Mouse (Mus musculus) ES-Bruce4 (cell line): ENCODE measurements around the gene Gm28053. TPM values are rescaled to one million over a fixed set of nuclear protein-coding genes. Genes with fewer than 3 reads are reported as not detected.

ENCODE experiments used
- H3K27ac ChIP-seq: 2 replicates; pipeline ENCODE4 v1.5.1; 2012; ENCODE audit warnings: low read length, inconsistent platforms; ENCODE audit not compliant: insufficient read depth
- H3K27me3 ChIP-seq: 2 replicates; pipeline ENCODE4 v1.6.1; 2012; ENCODE audit warnings: mild to moderate bottlenecking, low read length, inconsistent platforms; ENCODE audit not compliant: control insufficient read depth, poor library complexity, insufficient read depth, severe bottlenecking
- H3K36me3 ChIP-seq: 2 replicates; pipeline ENCODE4 v1.6.1; 2012; ENCODE audit warnings: inconsistent platforms, mild to moderate bottlenecking, low read length, moderate library complexity; ENCODE audit not compliant: control insufficient read depth, poor library complexity, insufficient read depth, severe bottlenecking
- H3K4me1 ChIP-seq: one replicate; pipeline ENCODE4 v1.8.1; 2011; ENCODE audit warnings: low read length; ENCODE audit not compliant: control insufficient read depth, insufficient read depth
- H3K4me3 ChIP-seq: 2 replicates; pipeline ENCODE4 v1.5.1; 2011; ENCODE audit warnings: low read depth, mild to moderate bottlenecking, low read length
- H3K9ac ChIP-seq: 2 replicates; pipeline ENCODE4 v1.6.1; 2012; ENCODE audit warnings: low read depth, mild to moderate bottlenecking, inconsistent platforms; ENCODE audit not compliant: poor library complexity, severe bottlenecking
- H3K9me3 ChIP-seq: replicated peaks from 2 replicates; pipeline ENCODE4 v1.6.1; 2012; ENCODE audit warnings: mild to moderate bottlenecking, low read length, inconsistent platforms; ENCODE audit not compliant: control insufficient read depth, poor library complexity, insufficient read depth, severe bottlenecking
- CTCF ChIP-seq: IDR thresholded peaks from one replicate; pipeline ENCODE4 v1.8.1; 2011; ENCODE audit warnings: low read depth, low read length
- EP300 ChIP-seq: IDR thresholded peaks from 2 replicates; pipeline ENCODE4 v1.6.1; 2011; ENCODE audit warnings: low read depth, low read length; ENCODE audit not compliant: insufficient read depth
- POLR2A ChIP-seq: IDR thresholded peaks from one replicate; pipeline ENCODE4 v1.8.1; 2011; ENCODE audit warnings: low read length; ENCODE audit not compliant: insufficient read depth
- polyA plus RNA-seq: library from polyadenylated mRNA; stranded (reverse); fragments of >200 nt; gene quantifications from 2 replicates; pipeline ENCODE4 v1.2.4, GENCODE M21; 2011; ENCODE audit warnings: low read depth; ENCODE audit not compliant: missing spikeins, insufficient read depth, insufficient read length

Gene Gm28053
- polyA plus RNA-seq, 1 experiment, result not detected

DNA sequence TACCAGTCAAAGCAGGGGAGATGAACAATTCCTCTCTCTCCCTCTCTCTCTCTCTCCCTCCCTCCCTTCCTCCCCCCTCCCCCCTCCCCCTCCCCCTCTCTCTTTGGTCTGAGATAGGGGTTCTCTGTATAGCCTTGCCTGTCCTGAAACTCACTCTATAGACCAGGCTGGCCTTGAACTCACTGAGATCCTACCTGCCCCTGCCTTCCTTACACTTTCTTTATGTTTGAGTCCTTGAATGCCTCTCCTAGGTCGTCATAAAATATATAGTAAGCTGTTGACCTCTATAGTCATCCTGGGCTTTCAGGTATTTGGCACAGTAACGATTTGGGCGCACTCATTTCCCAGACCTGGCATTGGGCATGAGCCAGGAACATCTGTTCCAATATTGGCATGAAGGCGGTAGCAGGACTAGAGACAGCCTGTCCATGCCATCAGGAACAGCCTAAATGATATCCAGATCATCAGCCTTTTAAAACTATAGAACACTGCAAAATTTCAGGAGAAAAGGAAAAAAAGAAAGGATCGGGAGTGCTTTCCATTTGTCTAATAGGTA lies 41.5 kb upstream of the Gm28053 start:
- Histone ChIP-seq H3K9ac (no peak overlapping the region), H3K27ac (no peak overlapping the region), H3K36me3 (no peaks in the 10 kb centered on the region), H3K9me3 (peaks cover 5% of the 10 kb centered on the region), H3K4me1 (peaks cover 6% of the 10 kb centered on the region), H3K4me3 (no peak overlapping the region), H3K27me3 (no peaks in the 10 kb centered on the region)
- no peak for TF ChIP-seq POLR2A
- TF ChIP-seq EP300, result no peak
- no peak for TF ChIP-seq CTCF

DNA sequence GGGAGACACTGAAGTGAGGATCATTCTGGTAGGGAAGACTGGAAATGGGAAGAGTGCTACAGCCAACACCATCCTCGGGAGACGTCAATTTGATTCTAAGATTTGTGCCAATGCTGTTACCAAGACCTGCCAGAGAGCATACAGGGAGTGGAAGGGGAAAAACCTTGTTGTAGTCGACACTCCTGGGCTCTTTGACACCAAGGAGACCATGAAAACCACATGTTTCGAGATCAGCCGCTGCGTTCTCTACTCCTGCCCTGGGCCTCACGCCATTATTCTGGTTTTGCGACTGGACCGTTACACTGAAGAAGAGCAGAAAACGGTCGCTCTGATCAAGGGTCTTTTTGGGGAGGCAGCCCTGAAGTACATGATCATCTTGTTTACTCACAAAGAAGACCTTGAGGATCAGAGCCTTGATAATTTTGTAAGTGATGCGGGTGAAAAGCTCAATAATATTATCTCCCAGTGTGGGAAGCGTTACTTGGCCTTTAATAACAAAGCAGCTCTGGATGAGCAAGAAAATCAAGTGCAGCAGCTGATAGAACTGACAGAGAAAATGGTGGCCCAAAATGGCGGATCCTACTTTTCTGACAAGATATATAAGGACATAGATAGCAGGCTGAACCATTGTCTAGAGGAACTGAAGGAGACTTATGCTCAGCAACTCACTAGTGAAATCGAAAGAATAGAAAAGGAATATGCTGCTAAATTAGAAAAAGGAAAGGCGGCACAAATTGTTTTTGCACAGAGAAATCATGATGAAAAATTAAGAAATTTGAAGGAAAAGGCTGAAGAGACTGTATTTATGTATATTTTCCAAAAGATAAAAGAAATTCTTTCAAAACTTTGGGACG lies 40.7 kb upstream of the Gm28053 start:
- no peak overlapping the region for H3K9ac ChIP-seq
- H3K36me3 ChIP-seq, result no peaks in the 10 kb centered on the region
- TF ChIP-seq EP300 (no peak), CTCF (no peak), POLR2A (no peak)
- H3K4me1 ChIP-seq, result peaks cover 6% of the 10 kb centered on the region
- H3K9me3 ChIP-seq, result peaks cover 5% of the 10 kb centered on the region
- no peak overlapping the region for H3K4me3 ChIP-seq
- H3K27ac ChIP-seq, result no peak overlapping the region
- no peaks in the 10 kb centered on the region for H3K27me3 ChIP-seq

DNA sequence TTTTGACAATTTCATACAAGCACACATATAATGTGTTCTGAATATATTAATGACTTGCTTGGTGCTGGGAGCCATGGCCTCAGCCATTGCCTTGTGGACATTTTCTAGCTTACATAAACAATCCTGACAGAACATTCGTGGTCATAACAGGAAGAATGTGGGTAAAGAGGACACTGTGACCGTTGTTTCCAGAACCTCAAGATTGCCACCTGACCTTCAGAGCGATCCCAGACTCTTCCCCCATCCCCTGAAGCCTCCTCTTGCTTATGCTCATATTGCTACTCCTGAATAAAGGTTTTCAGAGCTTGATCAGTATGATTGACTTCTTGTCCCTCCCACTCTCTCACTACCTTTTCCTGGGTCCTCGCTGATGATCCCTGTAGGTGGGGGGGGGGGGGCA lies 40.0 kb upstream of the Gm28053 start:
- H3K27ac ChIP-seq, result no peak overlapping the region
- H3K4me3 ChIP-seq, result no peak overlapping the region
- no peak overlapping the region for H3K9ac ChIP-seq
- H3K9me3 ChIP-seq, result peaks cover 5% of the 10 kb centered on the region
- H3K36me3 ChIP-seq, result no peaks in the 10 kb centered on the region
- TF ChIP-seq EP300 (no peak), CTCF (no peak), POLR2A (no peak)
- peaks cover 6% of the 10 kb centered on the region for H3K4me1 ChIP-seq
- no peaks in the 10 kb centered on the region for H3K27me3 ChIP-seq

DNA sequence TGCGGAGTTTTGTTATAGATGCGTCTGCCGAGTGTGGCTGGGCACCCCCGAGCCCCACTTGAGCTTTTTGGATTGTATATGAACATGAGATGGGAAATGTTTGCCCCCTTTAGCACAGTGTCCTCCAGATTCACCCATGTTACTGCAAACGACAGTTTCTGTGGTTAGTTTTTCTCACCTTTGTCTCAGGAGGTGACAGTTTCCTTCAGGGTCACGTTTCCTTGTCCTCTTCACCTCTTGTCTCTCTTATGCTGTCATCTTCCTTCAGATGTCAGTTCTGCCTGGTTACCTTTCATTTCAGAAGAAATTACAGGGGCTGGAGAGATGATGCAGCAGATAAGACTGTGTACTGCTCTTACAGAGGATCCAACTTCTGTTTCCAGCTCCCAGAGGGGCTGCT lies 38.7 kb upstream of the Gm28053 start:
- H3K36me3 ChIP-seq, result no peaks in the 10 kb centered on the region
- H3K9ac ChIP-seq, result no peak overlapping the region
- peaks cover 6% of the 10 kb centered on the region for H3K4me1 ChIP-seq
- no peak overlapping the region for H3K27ac ChIP-seq
- no peak for TF ChIP-seq EP300
- H3K4me3 ChIP-seq, result no peak overlapping the region
- no peaks in the 10 kb centered on the region for H3K9me3 ChIP-seq
- no peaks in the 10 kb centered on the region for H3K27me3 ChIP-seq

DNA sequence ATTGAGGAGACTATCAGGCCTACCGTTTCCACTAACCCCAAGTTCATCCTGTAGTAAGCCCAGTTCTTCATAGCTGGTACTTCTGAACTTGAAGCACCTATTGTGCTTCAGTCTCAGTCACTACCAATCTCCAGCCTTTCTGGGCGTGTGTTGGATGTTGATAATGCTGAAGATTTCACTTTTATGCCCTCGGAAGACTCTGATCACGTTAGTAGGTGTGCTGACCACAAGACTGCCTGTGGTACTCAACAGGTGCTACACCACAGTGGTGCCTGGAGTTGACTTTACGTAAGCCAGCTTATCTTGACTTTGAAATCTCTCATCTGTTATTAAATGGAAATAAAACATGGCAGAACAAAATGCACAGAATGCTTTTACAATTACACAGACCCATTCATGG lies 38.0 kb upstream of the Gm28053 start:
- Histone ChIP-seq H3K4me1 (peaks cover 2% of the 10 kb centered on the region), H3K36me3 (no peaks in the 10 kb centered on the region), H3K27me3 (no peaks in the 10 kb centered on the region), H3K27ac (no peak overlapping the region), H3K9me3 (no peaks in the 10 kb centered on the region), H3K4me3 (no peak overlapping the region), H3K9ac (no peak overlapping the region)
- no peak for TF ChIP-seq POLR2A
- no peak for TF ChIP-seq CTCF
- TF ChIP-seq EP300, result no peak

DNA sequence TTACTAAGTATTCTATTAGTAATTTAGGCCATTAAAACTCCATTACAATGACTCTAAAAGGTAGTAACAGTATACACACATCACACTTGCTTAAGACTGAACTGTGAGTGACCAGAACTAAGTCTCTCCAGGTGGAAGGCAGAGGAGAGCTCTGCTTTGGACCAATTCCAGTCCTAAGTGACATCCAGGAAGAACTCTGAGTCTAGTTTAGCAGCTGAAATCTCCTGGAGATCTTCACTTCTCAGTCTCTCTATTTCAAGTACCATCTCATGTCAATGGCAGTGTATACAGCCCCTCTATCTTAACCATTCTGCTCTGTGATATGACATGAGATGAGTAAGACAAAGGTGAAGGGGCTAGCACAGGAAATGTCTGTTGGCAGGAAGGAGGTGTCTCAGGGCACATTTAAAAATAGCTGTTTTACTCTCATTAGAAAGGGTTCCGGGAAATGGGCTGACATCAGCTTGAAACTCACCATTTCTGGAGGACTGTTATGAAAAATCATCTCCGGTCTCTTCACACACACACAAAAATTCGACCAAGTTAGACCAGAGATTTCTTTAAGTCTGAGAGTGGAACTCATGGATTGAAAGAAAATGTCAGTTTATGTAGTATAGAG lies 36.8 kb upstream of the Gm28053 start:
- Histone ChIP-seq H3K9ac (no peak overlapping the region), H3K9me3 (no peaks in the 10 kb centered on the region), H3K4me3 (no peak overlapping the region), H3K27me3 (no peaks in the 10 kb centered on the region), H3K36me3 (no peaks in the 10 kb centered on the region), H3K27ac (no peak overlapping the region), H3K4me1 (no peaks in the 10 kb centered on the region)
- TF ChIP-seq CTCF (no peak), POLR2A (no peak), EP300 (no peak)
